In the genomic region with DNA sequence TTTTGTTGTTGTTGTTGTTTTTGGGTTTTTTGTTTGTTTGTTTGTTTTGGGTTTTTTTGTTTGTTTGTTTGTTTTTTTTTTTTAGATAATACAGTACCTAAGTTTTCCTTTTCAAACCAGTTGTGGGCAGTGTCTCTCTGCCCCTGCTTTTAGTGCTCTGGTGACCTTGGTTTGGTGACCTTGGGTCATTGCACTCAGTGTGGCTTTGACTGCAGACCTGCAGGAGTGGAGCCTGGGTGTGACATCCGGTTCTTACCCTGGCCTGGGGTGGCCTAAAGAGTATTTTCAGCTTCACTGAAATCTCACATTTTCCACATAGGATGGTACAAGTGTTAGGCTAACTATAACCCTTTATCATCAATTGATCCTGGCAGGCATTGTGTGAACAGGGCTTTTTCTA, we compare ENCODE assay signal across 21 mouse cellular contexts.
"Had no signal": no experiment of that assay in that cellular context is flagged by ENCODE, and none has a peak within 500 bp of the region (broad histone marks: within the 10 kb centered on the region; RNA-seq: fewer than 3 reads in every experiment).

No protein-coding gene starts in this region.

- H3K27ac ChIP-seq: kidney, embryonic 15.5 days; limb, embryonic 12.5 days; limb, embryonic 15.5 days; liver, embryonic 12.5 days; liver, embryonic 15.5 days; lung, embryonic 15.5 days; midbrain, embryonic 10.5 days; midbrain, embryonic 13.5 days had no signal

- H3K9me3 ChIP-seq: kidney, embryonic 15.5 days; limb, embryonic 12.5 days; limb, embryonic 15.5 days; liver, embryonic 12.5 days; liver, embryonic 15.5 days; lung, embryonic 15.5 days; midbrain, embryonic 10.5 days; midbrain, embryonic 13.5 days had no signal

- H3K4me1 ChIP-seq: kidney, embryonic 15.5 days; limb, embryonic 12.5 days; limb, embryonic 15.5 days; liver, embryonic 12.5 days; liver, embryonic 15.5 days; lung, embryonic 15.5 days had no signal

- H3K27me3 ChIP-seq: kidney, embryonic 15.5 days; limb, embryonic 12.5 days; limb, embryonic 15.5 days; liver, embryonic 12.5 days; liver, embryonic 15.5 days; lung, embryonic 15.5 days; megakaryocyte, embryonic 14.5 days; midbrain, embryonic 13.5 days had no signal

- H3K36me3 ChIP-seq: kidney, embryonic 15.5 days; limb, embryonic 12.5 days; limb, embryonic 15.5 days; liver, embryonic 12.5 days; liver, embryonic 15.5 days; lung, embryonic 15.5 days; midbrain, embryonic 10.5 days; midbrain, embryonic 13.5 days had no signal

- DNase-seq: kidney, postnatal 10 days; kidney, postnatal 4 days; left cerebral cortex, postnatal 4 days; lung, adult 18-20 months; lung, postnatal 10 days; lung, postnatal 36 days; right cerebral cortex, adult 18-20 months; right cerebral cortex, postnatal 14 days; right cerebral cortex, postnatal 4 days; thymus, adult 18-20 months; thymus, postnatal 36 days had no signal

- H3K4me3 ChIP-seq: kidney, embryonic 15.5 days; limb, embryonic 12.5 days; limb, embryonic 15.5 days; liver, embryonic 12.5 days; liver, embryonic 15.5 days; lung, embryonic 15.5 days; megakaryocyte, embryonic 14.5 days; midbrain, embryonic 10.5 days; midbrain, embryonic 13.5 days; myocyte had no signal

- H3K9ac ChIP-seq: kidney, embryonic 15.5 days; limb, embryonic 12.5 days; limb, embryonic 15.5 days; liver, embryonic 12.5 days; liver, embryonic 15.5 days; lung, embryonic 15.5 days; midbrain, embryonic 13.5 days had no signal
